Mouse (Mus musculus) brown adipose tissue, adult 24 weeks (tissue): ENCODE measurements around the gene Cobll1. TPM values are rescaled to one million over a fixed set of nuclear protein-coding genes. Genes with fewer than 3 reads are reported as not detected.

ENCODE experiments used
- H3K27ac ChIP-seq: fragments of 200-500 bp; replicated peaks from 2 replicates; pipeline ENCODE4 v1.5.1; 2012; ENCODE audit warnings: low read depth, mild to moderate bottlenecking, low read length
- H3K4me1 ChIP-seq: fragments of 200-500 bp; 2 replicates; pipeline ENCODE4 v1.6.1; 2012; ENCODE audit warnings: low read length, mixed read lengths; ENCODE audit not compliant: control insufficient read depth, insufficient read depth, insufficient read length
- H3K4me3 ChIP-seq: fragments of 200-500 bp; 2 replicates; pipeline ENCODE4 v1.5.1; 2012; ENCODE audit warnings: low read depth, mild to moderate bottlenecking, low read length, moderate library complexity; ENCODE audit not compliant: insufficient read depth
- polyA plus RNA-seq: library from polyadenylated mRNA; stranded (reverse); fragments of >200 nt; gene quantifications from 2 replicates; pipeline ENCODE4 v1.2.4, GENCODE M21; 2012; ENCODE audit not compliant: missing spikeins, insufficient read depth, insufficient read length

Gene Cobll1
- polyA plus RNA-seq, 1 experiment, result 24.9 TPM

DNA sequence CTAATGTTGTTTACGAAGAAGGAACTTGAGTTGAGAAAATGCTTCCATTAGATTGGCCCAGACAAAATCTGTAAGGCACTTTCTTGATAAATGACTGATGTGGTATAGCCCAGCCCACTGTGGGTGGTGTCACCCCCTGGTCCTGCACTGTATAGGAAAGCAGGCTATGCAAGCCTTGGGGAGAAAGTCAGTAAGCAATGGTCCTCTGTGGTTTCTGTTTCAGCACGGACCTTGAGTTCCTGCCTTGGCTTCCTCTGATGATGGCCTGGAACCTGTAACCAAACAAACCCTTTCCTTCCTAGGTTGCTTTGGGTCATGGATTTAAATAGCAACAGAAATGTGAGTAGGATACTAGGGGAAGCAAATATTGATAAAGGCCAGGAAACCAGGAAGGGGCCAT is 148.2 kb downstream of the Cobll1 start:
- no peak overlapping the region for H3K27ac ChIP-seq

DNA sequence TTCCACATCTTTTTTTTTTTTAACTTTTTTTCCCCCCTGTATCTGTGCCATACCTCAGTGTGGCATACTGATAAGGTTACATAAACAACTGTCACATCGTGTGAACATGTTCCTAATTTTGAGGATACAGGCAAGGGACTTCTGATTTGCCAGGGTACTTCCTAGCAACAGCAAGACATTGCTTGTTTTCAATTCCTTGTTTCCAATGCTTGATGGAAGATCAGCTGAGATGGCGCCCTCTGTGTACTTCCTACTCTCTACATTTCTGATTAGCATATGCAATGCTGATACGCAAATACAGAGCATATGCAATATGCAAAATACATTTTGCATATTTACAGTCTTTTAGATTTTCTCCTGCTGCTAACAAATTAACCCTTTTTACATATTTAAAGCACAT is 152.0 kb downstream of the Cobll1 start:
- Histone ChIP-seq H3K4me1 (peaks cover 5% of the 10 kb centered on the region), H3K27ac (no peak overlapping the region), H3K4me3 (no peak overlapping the region)

More for the DNA sequence above, 148.2 kb downstream of the Cobll1 start:
- Histone ChIP-seq H3K4me3 (no peak overlapping the region), H3K4me1 (peaks cover 3% of the 10 kb centered on the region)

GRCm38 (mm10) chr2:65083411-65083810 is 155.8 kb downstream of the Cobll1 start:
- Histone ChIP-seq H3K27ac (no peak overlapping the region), H3K4me1 (peaks cover 2% of the 10 kb centered on the region; the same call in 1 of the 2 replicates), H3K4me3 (no peak overlapping the region)

GRCm38 (mm10) chr2:65077544-65077943 is 161.7 kb downstream of the Cobll1 start:
- Histone ChIP-seq H3K4me1 (peaks cover 4% of the 10 kb centered on the region), H3K27ac (peak overlapping the region; percentile 77), H3K4me3 (no peak overlapping the region)

GRCm38 (mm10) chr2:65075840-65076239 is 163.4 kb downstream of the Cobll1 start:
- peak overlapping the region; percentile 80 for H3K27ac ChIP-seq
- H3K4me1 ChIP-seq, result peaks cover 4% of the 10 kb centered on the region

GRCm38 (mm10) chr2:65075431-65075830 is 163.8 kb downstream of the Cobll1 start:
- H3K4me1 ChIP-seq, result peaks cover 4% of the 10 kb centered on the region
- no peak overlapping the region for H3K4me3 ChIP-seq
- H3K27ac ChIP-seq, result peak overlapping the region; percentile 83

More at GRCm38 (mm10) chr2:65075840-65076239, 163.4 kb downstream of the Cobll1 start:
- no peak overlapping the region for H3K4me3 ChIP-seq

- no peak overlapping the region for H3K4me3 ChIP-seq
- no peak overlapping the region for H3K27ac ChIP-seq
- peaks cover 2% of the 10 kb centered on the region; the same call in 1 of the 2 replicates for H3K4me1 ChIP-seq
Measured at GRCm38 (mm10) chr2:65072205-65072604, 167.0 kb downstream of the Cobll1 start.

- no peak overlapping the region for H3K4me3 ChIP-seq
- H3K27ac ChIP-seq, result peak overlapping the region; percentile 20; the same call in 1 of the 2 replicates
Measured at GRCm38 (mm10) chr2:65053764-65054163, 185.4 kb downstream of the Cobll1 start.

DNA sequence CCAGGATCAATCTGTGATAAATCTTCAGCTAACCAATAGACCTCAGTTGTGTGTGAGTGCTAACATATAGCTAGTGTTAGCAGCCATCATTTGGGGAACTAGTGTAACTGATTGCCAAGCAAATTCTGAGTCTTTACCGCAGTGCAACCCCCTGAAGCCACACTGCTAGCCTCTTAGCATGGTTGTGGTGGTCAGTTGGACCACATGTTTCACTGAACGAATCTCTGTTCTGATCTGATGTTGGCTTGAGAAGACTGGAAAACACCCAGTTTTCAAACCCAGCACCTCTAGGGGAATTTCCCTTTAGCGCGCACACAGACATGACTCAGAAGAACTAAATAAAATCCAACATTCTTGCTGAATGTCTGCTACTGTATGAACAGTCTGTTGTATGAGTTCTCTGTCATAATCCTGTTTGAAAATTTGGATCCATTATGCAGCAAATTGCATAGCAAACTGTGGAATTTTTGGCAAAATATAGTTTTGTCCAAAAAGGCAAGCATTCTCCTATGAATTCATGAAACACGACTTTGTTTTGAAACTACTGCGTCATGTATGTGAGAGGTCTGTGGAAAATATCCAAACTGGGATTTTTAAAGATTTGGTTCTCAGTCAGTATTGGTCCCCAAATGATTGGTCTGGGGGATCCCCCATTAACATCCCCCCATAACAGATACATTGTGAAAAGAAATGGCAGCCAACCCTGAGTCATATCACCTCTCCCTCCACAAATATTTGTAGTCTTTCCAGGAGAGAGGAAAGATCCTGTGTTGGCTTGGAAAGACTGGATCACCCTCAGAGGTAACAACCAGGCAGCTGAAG is 186.8 kb downstream of the Cobll1 start:
- H3K27ac ChIP-seq, result peak overlapping the region; percentile 90
- peaks cover 3% of the 10 kb centered on the region; the same call in 1 of the 2 replicates for H3K4me1 ChIP-seq

More at GRCm38 (mm10) chr2:65053764-65054163, 185.4 kb downstream of the Cobll1 start:
- peaks cover 3% of the 10 kb centered on the region; the same call in 1 of the 2 replicates for H3K4me1 ChIP-seq

GRCm38 (mm10) chr2:65050776-65051175 is 188.4 kb downstream of the Cobll1 start:
- H3K4me3 ChIP-seq, result no peak overlapping the region
- H3K27ac ChIP-seq, result no peak overlapping the region
- H3K4me1 ChIP-seq, result peaks cover 3% of the 10 kb centered on the region; the same call in 1 of the 2 replicates

More for the DNA sequence above, 186.8 kb downstream of the Cobll1 start:
- no peak overlapping the region for H3K4me3 ChIP-seq

- no peak overlapping the region for H3K4me3 ChIP-seq
- H3K4me1 ChIP-seq, result peaks cover 3% of the 10 kb centered on the region; the same call in 1 of the 2 replicates
- peak overlapping the region; percentile 51; the same call in 1 of the 2 replicates for H3K27ac ChIP-seq
Measured at GRCm38 (mm10) chr2:65048234-65049017, 190.8 kb downstream of the Cobll1 start.

Other genes with a start within 250 kb of the Cobll1 start
- 108 and 155 TPM in 2 replicates for gene Grb14, start 214.4 kb downstream of the Cobll1 start, polyA plus RNA-seq
- gene Slc38a11, start 124.6 kb upstream of the Cobll1 start, polyA plus RNA-seq, result not detected in 2 replicates